Mouse (Mus musculus) T-cell, adult 66 days (primary cell): ENCODE results near the gene Habp4. TPM values are rescaled to one million over a fixed set of nuclear protein-coding genes. Genes with fewer than 3 reads are reported as not detected.

ENCODE experiments used
- total RNA-seq, 2 experiments: library from RNA; stranded (reverse); gene quantifications; 3 replicates in 1 of 2; 4 replicates in 1 of 2; pipeline ENCODE4 v1.2.4; 2023

Habp4 gene
- 10 to 100 TPM; 18.6 to 21.8 TPM for total RNA-seq

DNA sequence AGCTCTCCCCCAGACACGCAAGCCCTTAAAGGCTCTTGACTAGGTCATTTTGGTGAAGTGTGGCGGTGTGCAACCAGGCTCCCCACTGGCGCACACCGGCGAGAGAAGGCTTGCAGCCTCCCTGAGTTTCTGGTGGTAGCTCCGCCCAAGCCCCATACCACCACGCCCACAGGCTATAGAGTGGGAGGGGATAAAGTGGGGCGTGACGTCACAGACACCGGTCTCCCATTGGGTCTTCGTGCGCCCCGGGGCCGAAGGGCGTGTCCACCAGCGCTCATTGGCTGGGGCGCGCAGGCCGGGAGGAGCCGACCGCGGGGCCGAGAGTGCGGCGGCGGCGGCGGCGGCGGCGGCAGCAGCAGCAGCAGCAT, at the start of gene Habp4:
Habp4 (plus strand) TSS at position 277 of the 368 bp plus-strand sequence.

DNA sequence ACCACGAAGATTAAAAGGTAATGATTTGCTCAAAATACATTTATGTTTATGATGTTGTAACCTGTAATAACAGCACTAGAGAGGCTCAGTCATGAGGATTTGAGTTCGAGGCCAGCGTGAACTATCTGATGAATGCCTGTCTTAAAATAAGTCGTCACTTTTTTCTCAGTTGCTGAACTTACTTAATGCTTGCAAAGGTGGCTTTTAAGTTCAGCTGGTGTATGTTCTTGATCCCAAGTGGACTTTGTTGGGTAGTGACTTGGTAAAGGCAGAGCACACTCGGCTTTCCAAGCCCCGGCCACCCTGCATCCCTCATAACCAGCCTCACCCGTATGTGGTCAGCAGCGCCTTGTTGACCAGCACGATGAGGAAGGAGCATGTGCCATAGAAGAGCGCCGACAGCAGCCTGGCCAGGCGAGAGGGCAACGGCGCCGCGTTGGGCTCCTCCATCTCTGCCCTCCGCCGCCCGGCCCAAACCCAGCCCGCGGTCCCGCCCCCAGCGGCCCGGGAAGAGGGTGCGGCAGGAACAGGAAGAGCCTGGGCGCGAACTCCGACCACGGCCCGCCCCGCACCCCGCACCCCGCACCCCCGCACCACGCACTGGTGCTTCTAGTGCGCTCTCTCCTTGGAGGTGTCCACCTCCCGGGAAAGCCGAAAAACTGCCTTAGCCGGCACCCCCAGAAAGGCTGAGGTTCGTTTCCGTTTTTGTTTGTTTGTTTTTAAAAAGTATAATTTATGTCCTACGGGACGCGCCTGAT, 32.6 kb upstream of the Habp4 start, which contains the start of gene Slc35d2:
Slc35d2 (minus strand) TSS at position 511 of the 758 bp plus-strand sequence.

DNA sequence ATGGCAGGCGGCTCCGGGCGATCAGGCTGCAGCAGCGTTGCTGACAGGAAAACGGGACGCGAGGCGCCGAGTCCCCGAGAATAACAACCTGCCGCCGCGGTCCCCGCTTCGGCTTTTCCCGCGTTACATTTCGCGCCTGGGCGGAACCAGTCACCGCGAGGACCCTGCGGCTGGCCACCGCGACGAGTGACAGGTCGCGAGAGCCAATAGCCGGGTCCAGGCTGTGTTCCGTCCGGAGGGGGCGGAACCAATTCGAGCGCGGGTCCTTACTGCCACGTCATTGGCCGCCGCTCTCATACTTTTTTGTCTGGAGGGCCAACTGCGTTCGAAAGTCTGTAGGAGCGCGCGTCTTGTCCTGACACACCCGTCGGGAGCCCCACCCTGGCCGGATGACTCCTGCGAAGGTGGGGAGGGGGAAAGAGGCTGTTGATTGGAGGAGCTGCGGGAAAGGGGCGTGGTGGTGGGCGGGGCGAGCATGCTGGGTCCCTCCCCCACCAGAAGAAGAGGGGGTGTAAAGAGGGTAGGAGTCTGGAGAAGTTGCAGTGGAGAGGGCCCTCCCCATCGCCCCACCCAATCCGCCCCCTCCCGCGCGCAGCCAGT, 8.4 kb upstream of the Habp4 start, which contains the start of gene Zfp367:
Zfp367 (minus strand) TSS at position 120 of the 600 bp plus-strand sequence.

Other genes starting within 250 kb of the Habp4 start
- not detected for gene Hsd17b3, start 72.6 kb upstream of the Habp4 start, total RNA-seq
- 10 to 100 TPM; 17.7 to 17.9 TPM for gene Slc35d2, start 32.5 kb upstream of the Habp4 start, total RNA-seq
- gene Zfp367, start 8.6 kb upstream of the Habp4 start, total RNA-seq = 10 to 100 TPM in 1 of 2 experiments, 1 to 10 TPM in 1; 9.7 to 13.3 TPM
- gene Cdc14b, start 113.5 kb downstream of the Habp4 start, total RNA-seq = 10 to 100 TPM; 28.0 to 35.5 TPM
- gene Aaed1, start 150.9 kb downstream of the Habp4 start, total RNA-seq = 10 to 100 TPM; 61.7 to 63.1 TPM
- 10 to 100 TPM; 30.1 to 33.5 TPM for gene Ctsl, start 209.1 kb downstream of the Habp4 start, total RNA-seq